Mouse (Mus musculus) testis, adult 2 months (tissue): ENCODE measurements around the gene Mapk9. TPM values are rescaled to one million over a fixed set of nuclear protein-coding genes. Genes with fewer than 3 reads are reported as not detected.

Experiments used
- H3K27ac ChIP-seq: fragments of 200-500 bp; 2 replicates; pipeline ENCODE4 v1.5.1; 2012; ENCODE audit warnings: low read depth, low read length; ENCODE audit not compliant: control insufficient read depth, insufficient read depth
- H3K27me3 ChIP-seq: fragments of 200-500 bp; 2 replicates; pipeline ENCODE4 v1.6.1; 2012; ENCODE audit warnings: mild to moderate bottlenecking, low read length, moderate library complexity; ENCODE audit not compliant: control insufficient read depth, insufficient read depth
- H3K36me3 ChIP-seq: fragments of 200-500 bp; 2 replicates; pipeline ENCODE4 v1.6.1; 2012; ENCODE audit warnings: mild to moderate bottlenecking, low read length; ENCODE audit not compliant: control insufficient read depth, insufficient read depth
- H3K4me1 ChIP-seq: fragments of 200-500 bp; 2 replicates; pipeline ENCODE4 v1.6.1; 2012; ENCODE audit warnings: low read length; ENCODE audit not compliant: control insufficient read depth, insufficient read depth
- H3K4me3 ChIP-seq: fragments of 200-500 bp; 2 replicates; pipeline ENCODE4 v1.5.1; 2012; ENCODE audit warnings: low read depth, mild to moderate bottlenecking, low read length, moderate library complexity, mixed read lengths; ENCODE audit not compliant: control insufficient read depth
- CTCF ChIP-seq: fragments of 200-500 bp; IDR thresholded peaks from 2 replicates; pipeline ENCODE4 v1.5.1; 2012; ENCODE audit warnings: low read depth, mild to moderate bottlenecking, inconsistent platforms, low read length, moderate library complexity; ENCODE audit not compliant: control insufficient read depth, insufficient read depth, insufficient replicate concordance
- POLR2A ChIP-seq: fragments of 200-500 bp; IDR thresholded peaks from 2 replicates; pipeline ENCODE4 v1.6.1; 2012; ENCODE audit warnings: low read depth, mild to moderate bottlenecking, inconsistent platforms, low read length, moderate library complexity; ENCODE audit not compliant: control insufficient read depth
- polyA plus RNA-seq: library from polyadenylated mRNA; depleted of rRNA; stranded (reverse); fragments of >200 nt; gene quantifications from 2 replicates; pipeline ENCODE4 v1.2.3, GENCODE M21; 2012

Mapk9 gene
- polyA plus RNA-seq, 1 experiment, result 33.2 TPM

DNA sequence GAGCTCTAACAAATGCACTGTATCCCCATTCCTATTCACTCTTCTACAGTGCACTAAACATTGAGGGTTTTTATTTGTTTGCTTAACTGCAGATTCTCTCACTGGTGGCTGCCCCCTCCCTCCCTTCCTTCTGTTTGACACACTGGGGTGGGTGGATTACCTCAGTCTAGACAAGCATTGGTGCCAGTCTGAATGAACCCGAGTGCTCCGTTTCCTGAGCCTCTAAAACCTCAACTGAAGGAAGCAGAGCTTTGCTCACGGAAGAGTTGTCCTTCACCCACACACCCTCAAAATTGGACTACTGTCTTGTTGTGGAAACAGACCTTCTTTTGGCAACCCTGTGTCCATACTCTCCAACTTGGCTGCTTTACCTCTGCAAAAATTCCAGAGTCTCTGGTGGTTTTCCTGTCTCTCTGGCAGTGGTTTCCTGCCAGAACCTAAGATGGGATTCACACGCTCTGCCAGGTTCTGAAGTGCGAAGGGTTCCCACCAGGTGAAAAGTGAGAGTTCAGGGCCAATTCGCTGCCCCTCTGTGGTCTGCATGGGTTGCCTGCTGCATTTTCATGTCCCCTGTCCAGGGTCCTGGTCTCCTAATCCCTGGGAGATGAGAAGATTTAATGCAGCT lies 49.5 kb downstream of the Mapk9 start:
- no peaks in the 10 kb centered on the region for H3K36me3 ChIP-seq

DNA sequence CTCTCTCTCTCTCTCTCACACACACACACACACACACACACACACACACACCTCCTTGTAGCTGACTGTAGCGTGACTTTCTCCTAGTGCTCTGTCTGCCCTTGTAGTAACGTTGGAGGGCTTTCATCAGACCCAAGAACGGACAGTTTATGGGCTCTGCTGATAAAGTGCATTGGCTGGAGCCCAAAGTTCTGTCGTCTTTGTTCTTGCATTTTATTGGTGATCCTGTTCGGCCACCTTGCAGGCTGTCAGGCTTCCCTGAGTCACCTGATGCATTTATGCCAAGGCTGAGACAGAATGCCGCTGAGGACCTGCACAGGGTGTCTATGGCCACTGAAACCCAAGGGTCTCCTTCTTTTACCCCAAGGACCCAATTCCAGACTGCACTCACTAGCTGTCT lies 53.5 kb downstream of the Mapk9 start:
- H3K27me3 ChIP-seq, result no peaks in the 10 kb centered on the region
- H3K36me3 ChIP-seq, result no peaks in the 10 kb centered on the region
- TF ChIP-seq CTCF (no peak), POLR2A (no peak)
- no peak overlapping the region for H3K27ac ChIP-seq
- peaks cover 10% of the 10 kb centered on the region for H3K4me1 ChIP-seq
- no peak overlapping the region for H3K4me3 ChIP-seq

More for the DNA sequence above, 49.5 kb downstream of the Mapk9 start:
- no peak overlapping the region for H3K27ac ChIP-seq
- no peaks in the 10 kb centered on the region for H3K4me1 ChIP-seq
- TF ChIP-seq POLR2A, result no peak
- no peak for TF ChIP-seq CTCF
- no peaks in the 10 kb centered on the region for H3K27me3 ChIP-seq
- H3K4me3 ChIP-seq, result no peak overlapping the region

DNA sequence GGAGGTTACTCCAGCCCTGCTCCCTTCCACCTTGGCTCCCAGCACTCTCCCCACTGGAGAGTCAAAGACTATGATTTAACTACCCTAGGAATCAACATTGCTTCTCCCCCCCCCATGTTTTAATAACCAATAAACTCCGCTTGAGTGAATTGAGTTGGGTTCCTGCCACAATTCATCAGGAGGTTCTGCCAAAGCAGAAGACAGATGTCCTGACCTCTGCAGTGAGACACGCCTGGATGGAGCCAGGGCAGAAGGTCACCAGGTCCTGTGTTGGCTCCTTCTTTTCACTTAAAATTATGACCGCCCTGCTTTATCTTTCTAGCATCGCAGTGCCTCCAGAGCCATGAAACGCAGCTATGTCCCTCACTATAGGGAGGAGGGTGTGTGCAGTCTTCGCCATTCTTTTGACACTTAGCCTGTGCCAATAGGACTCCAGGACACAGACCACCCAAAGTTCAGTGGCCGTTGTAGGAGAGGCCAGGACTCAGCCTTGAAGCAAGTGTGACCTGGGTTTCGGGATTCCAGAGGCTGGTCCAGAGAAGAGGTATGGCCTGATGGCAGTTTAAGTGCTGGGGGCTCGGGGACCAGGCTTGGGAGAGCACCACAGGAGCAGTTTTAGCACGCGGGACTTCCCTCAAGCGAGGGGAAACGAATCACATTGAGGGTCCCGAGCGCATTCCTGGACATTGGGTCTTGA lies 54.6 kb downstream of the Mapk9 start:
- no peak overlapping the region for H3K27ac ChIP-seq
- H3K27me3 ChIP-seq, result no peaks in the 10 kb centered on the region
- no peaks in the 10 kb centered on the region for H3K36me3 ChIP-seq
- H3K4me1 ChIP-seq, result peaks cover 10% of the 10 kb centered on the region
- TF ChIP-seq POLR2A, result no peak
- no peak for TF ChIP-seq CTCF
- H3K4me3 ChIP-seq, result peak overlapping the region; percentile 66

DNA sequence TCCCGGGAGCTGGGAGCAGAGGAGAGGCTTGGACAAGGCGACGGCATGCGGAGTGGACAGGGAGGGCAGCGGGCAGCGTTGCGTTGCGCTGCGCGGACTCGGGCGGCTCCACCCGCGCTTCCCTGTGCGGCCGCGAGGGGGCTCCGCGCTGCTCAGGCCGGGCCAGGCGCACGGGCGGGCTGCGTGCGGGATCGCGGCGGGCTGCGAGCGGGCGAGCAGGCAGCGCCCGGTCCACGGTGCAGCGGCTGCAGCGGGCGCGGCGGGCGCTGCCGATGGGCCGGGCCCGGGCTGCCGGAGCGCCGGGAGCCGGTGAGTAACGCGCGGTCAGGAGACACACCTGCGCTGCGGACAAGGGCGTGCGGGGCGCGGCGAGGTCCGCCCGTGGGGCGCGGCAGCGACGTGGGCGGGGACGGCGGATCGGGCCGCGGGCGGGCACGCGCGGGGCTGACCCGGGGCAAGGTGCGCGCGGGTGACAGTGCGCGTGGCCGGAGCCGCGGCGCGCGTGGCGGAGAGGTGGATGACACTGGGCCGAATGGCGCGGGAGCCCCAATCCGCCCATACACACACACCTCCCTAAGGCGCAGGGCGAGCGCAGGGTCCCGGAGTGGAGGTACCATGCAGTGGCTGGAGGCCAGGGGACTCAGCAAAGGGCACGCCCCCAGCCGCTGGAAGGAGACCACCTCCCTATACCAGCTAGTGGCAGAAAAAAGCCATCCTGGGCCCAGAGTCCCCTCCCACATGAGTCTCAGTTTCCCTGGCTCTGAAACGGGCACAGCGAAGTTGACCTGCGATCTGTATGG lies 55.3 kb downstream of the Mapk9 start, which contains the start of gene Rasgef1c:
TSS of gene Rasgef1c (plus strand) at position 177 of the 800 bp plus-strand sequence.
- TF ChIP-seq POLR2A, result no peak
- TF ChIP-seq CTCF, result peak; percentile 65; the same call in 1 of the 2 replicates
- Histone ChIP-seq H3K27me3 (no peaks in the 10 kb centered on the region), H3K27ac (no peak within 1 kb of the TSS), H3K4me3 (peak within 1 kb of the TSS; percentile 66), H3K4me1 (peaks cover 10% of the 10 kb centered on the region), H3K36me3 (no peaks in the 10 kb centered on the region)

DNA sequence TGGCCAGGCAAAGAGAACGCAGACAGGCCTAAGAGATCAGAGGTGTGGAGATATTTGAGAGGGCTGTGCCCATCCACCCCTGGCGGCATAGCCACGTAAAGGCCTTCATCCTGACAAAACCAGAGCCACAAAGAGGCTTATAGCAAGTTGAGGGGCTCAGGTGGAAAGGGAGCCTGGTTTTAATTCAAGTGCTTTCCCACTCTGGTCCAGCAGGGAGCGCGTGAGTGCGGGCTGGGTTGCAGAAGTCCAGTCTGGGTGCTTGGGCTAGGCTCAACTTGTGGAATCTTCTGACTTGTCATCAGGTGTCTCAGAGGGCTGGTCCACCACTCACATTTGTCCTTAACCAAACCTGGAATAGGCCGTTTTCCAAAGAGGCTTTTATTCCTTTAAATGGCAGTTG lies 56.8 kb downstream of the Mapk9 start:
- Histone ChIP-seq H3K4me3 (no peak overlapping the region), H3K4me1 (peaks cover 10% of the 10 kb centered on the region), H3K27ac (no peak overlapping the region), H3K27me3 (no peaks in the 10 kb centered on the region), H3K36me3 (no peaks in the 10 kb centered on the region)
- TF ChIP-seq POLR2A (no peak), CTCF (peak; percentile 66; the same call in 1 of the 2 replicates)

DNA sequence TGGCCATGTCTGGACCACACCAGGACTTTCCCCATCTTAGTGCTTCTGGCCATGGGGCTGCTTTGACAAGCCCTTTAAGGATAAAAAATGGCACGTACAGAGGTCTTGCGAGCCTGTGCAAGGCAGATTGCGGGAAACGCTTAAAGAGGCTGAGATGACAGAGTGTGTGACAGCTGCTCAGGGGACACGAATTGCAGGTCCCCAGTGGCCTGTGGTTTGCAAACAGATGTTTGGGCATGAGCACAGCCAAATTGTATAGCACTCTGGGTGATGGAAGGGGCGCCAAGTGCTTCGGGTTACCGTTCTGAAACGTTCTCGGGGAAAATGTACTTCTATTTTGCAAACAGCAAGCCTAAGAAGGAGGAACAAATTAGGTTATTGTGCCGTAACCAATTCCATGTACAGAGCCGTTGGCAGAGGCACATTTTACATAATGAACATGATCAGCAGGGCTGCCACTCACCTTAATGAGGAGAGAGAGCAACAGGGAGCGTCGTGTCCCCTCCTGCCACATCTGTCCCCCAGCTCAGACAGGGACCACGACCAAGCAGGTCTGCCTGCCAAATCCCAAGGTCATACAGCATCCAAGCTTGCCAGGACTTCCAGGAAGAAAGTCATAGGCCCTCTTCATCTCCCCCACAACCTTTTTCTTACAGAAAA lies 72.1 kb downstream of the Mapk9 start:
- Histone ChIP-seq H3K4me3 (no peak overlapping the region), H3K36me3 (no peaks in the 10 kb centered on the region), H3K4me1 (no peaks in the 10 kb centered on the region), H3K27ac (no peak overlapping the region), H3K27me3 (no peaks in the 10 kb centered on the region)
- no peak for TF ChIP-seq CTCF
